Mouse (Mus musculus): ENCODE results near the gene Ncapg2.
A peak's percentile ranks its signal among the peaks of the same experiment; 100 is the strongest.

The Ncapg2 gene

GRCm38 (mm10) chr12:116442184-116442583, 37.0 kb downstream of the Ncapg2 start:
- no peak for DNase-seq (ENCODE audit: low read depth)

GRCm38 (mm10) chr12:116449536-116449935, 44.3 kb downstream of the Ncapg2 start:
- no peak for DNase-seq (ENCODE audit: low read depth)

- no peak for DNase-seq (ENCODE audit: low read depth)
Observed at GRCm38 (mm10) chr12:116460379-116461065, 55.3 kb downstream of the Ncapg2 start.

- no peak for DNase-seq (ENCODE audit: low read depth)
Observed at GRCm38 (mm10) chr12:116467030-116467429, 61.8 kb downstream of the Ncapg2 start.

- DNase-seq (ENCODE audit: low read depth), result no peak
Observed at GRCm38 (mm10) chr12:116468348-116468747, 63.1 kb downstream of the Ncapg2 start.

- no peak for DNase-seq (ENCODE audit: low read depth)
Observed at GRCm38 (mm10) chr12:116469096-116469495, 63.9 kb downstream of the Ncapg2 start.

GRCm38 (mm10) chr12:116473264-116473663, 68.1 kb downstream of the Ncapg2 start:
- DNase-seq (ENCODE audit: low read depth), result no peak

- no peak for DNase-seq (ENCODE audit: low read depth)
Observed at GRCm38 (mm10) chr12:116473761-116474160, 68.6 kb downstream of the Ncapg2 start.

- no peak for DNase-seq (ENCODE audit: low read depth)
Observed at GRCm38 (mm10) chr12:116474676-116475075, 69.5 kb downstream of the Ncapg2 start.

- DNase-seq (ENCODE audit: low read depth), result no peak
Observed at GRCm38 (mm10) chr12:116478771-116479170, 73.6 kb downstream of the Ncapg2 start.

- DNase-seq (ENCODE audit: low read depth), result no peak
Observed at GRCm38 (mm10) chr12:116481921-116482320, 76.7 kb downstream of the Ncapg2 start.

GRCm38 (mm10) chr12:116483581-116483980, 78.4 kb downstream of the Ncapg2 start:
- DNase-seq (ENCODE audit: low read depth), result no peak

- no peak for DNase-seq (ENCODE audit: low read depth)
Observed at GRCm38 (mm10) chr12:116484991-116485390, 79.8 kb downstream of the Ncapg2 start.

- DNase-seq (ENCODE audit: low read depth), result peak; percentile 60
Observed at GRCm38 (mm10) chr12:116485591-116486403, 80.6 kb downstream of the Ncapg2 start, which contains the start of gene Ptprn2. TSS of gene Ptprn2 (plus strand) at chr12:116485720.

- DNase-seq (ENCODE audit: low read depth), result no peak
Observed at GRCm38 (mm10) chr12:116486404-116486730, 81.2 kb downstream of the Ncapg2 start.

GRCm38 (mm10) chr12:116488836-116489235, 83.6 kb downstream of the Ncapg2 start:
- DNase-seq (ENCODE audit: low read depth), result no peak

- DNase-seq (ENCODE audit: low read depth), result no peak
Observed at GRCm38 (mm10) chr12:116490575-116491356, 85.6 kb downstream of the Ncapg2 start.

GRCm38 (mm10) chr12:116498666-116499065, 93.5 kb downstream of the Ncapg2 start:
- no peak for DNase-seq (ENCODE audit: low read depth)

- no peak for DNase-seq (ENCODE audit: low read depth)
Observed at GRCm38 (mm10) chr12:116500652-116501051, 95.5 kb downstream of the Ncapg2 start.

- no peak for DNase-seq (ENCODE audit: low read depth)
Observed at GRCm38 (mm10) chr12:116512482-116512881, 107.3 kb downstream of the Ncapg2 start.

Measured in c-Kit-positive CD71-negative TER-119-negative erythroid progenitor cells, embryonic 14.5 days (primary cell).